Mouse (Mus musculus): ENCODE results near the gene Cxcl14. TPM values are rescaled to one million over a fixed set of nuclear protein-coding genes. Genes with fewer than 3 reads are reported as not detected.

Gene Cxcl14
- total and polyA plus RNA-seq, 3 experiments = not detected

DNA sequence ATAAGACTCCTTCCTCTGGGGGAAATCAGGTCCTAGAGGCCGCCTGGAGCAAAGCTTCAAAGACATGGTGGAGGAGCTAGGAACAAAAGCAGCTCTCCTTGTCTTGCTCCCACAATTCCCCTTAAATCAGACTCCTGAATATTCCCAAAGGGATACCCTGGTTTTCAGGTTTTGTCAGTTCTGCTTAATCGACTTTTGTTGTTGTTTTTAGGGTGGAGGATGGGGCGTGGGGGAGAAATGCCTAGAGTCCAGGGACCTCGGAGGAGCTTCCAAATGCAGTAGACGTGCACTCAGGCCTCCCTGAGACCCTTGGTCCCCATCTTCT is 36.5 kb downstream of the Cxcl14 start:
- no peaks in the 10 kb centered on the region for H3K27me3 ChIP-seq (ENCODE audit: control insufficient read depth in 1 of 2, insufficient read depth in 2 of 2, low read length in 2 of 2)
- H3K9ac ChIP-seq (ENCODE audit: control insufficient read depth, low read depth, low read length, poor library complexity, severe bottlenecking) = no peak overlapping the region
- DNase-seq (ENCODE audit: low read depth, low spot score) = no peak
- no peak overlapping the region for H3K27ac ChIP-seq (ENCODE audit: control insufficient read depth, low read depth, low read length)
- H3K9me3 ChIP-seq (replicated peaks; ENCODE audit: insufficient read depth, low read length) = no peaks in the 10 kb centered on the region
- TF ChIP-seq TAL1 (IDR thresholded peaks at IDR 0.05; ENCODE audit: low read length) = no peak
- no peak for TF ChIP-seq ZMIZ1 (IDR thresholded peaks at IDR 0.05; ENCODE audit: low read depth, low read length)
- no peak for TF ChIP-seq MYC (IDR thresholded peaks at IDR 0.05; ENCODE audit: low read depth, low read length)
- TF ChIP-seq MAZ (IDR thresholded peaks at IDR 0.05; ENCODE audit: low read depth, low read length) = no peak
- no peak for TF ChIP-seq JUND (IDR thresholded peaks at IDR 0.05; ENCODE audit: low read depth, low read length)
- H3K79me2 ChIP-seq (ENCODE audit: control insufficient read depth, insufficient read depth, low read length, poor library complexity) = no peaks in the 10 kb centered on the region
- no peaks in the 10 kb centered on the region for H3K4me1 ChIP-seq (ENCODE audit: control insufficient read depth in 1 of 2, insufficient read depth in 2 of 2, low read length in 2 of 2)
- H3K36me3 ChIP-seq (ENCODE audit: control insufficient read depth in 1 of 2, insufficient read depth in 2 of 2, low read length in 2 of 2) = no peaks in the 10 kb centered on the region
- H3K4me3 ChIP-seq (ENCODE audit: control insufficient read depth in 1 of 2, insufficient read depth in 1 of 2, low read depth in 2 of 2, low read length in 2 of 2) = no peak overlapping the region

DNA sequence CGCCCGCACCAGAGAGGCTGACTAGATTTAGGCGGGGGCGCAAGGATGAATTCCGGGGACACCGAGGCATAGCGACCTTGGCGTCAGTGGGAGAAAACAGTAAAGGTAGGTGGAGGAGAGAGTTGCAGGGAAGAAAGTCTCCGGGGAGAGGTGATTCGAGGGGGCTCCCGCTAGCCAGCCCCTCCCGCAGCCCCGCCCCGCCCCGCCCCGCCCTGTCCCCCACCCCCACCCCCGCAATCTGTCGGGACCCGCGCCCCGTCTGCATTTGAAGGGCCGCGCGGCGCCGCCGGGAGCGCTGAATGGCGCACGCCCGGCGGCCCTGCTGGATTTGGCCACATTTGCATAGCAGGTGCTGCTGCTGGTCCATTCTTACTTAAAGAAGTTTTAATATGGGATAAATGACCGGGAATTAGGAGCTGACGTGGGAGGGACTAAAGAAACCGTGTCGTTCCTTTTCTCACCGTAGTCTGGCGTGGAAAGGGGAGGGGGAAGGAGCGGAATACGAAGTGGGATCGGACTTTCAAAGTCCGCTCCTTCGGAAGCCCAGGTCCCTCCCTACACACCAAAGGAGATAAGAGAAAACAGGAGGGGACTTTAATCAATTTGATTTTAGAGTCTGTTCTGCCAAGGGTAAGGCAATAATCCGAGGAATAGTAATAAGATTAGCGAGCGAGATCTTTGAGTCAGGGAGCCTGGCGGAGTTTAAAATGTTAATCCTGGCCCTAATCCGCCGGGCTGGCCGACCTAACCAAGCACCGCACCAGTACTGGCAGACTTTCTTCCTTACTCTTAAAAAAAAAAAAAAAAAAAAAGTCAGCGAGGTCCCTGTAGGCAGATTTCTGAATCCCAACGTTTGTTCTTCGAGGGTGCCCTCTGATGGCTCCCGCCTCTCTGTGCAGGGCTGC is 37.1 kb downstream of the Cxcl14 start:
- no peaks in the 10 kb centered on the region for H3K9me3 ChIP-seq (replicated peaks; ENCODE audit: insufficient read depth, low read length)

DNA sequence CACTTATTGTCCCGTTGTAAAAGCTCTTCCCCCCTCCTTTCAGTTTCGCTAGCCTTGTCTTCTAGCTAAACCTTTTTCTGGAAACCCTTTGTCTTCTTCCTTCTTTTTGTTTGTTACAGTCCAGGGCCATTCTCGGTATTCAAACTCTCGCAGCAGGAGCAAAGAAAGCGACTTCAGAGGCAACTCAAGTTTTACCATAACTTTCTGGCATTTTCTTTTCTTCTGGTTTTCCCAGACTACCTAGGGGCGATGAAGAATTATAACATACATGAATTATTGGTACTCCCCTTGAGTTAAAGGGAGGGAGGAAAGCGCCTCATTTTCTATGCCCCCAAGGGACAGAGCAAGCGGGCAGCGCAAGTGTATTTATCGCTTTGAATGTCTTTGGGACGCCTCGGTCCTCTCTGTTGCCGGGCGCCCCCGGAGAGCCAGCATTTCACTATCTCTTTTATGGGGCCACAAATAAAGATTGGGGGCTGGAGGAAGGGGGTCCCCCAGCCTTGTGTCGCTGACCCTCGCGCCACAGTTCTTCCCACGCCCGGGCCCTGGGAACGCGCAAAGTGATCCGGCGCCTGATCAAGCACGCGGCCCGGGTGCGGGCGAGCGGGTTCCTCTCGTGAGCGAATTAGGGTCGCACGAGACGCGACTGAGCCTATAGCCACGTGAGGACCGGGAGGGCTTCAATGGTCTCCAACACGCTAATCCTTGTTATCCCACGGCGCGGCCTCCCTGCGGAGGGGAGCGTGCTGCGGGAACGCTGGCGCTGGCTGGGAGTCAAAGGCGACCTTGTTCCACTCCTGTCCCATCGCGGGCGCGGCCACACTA is 37.9 kb downstream of the Cxcl14 start:
- H3K36me3 ChIP-seq (ENCODE audit: control insufficient read depth in 1 of 2, insufficient read depth in 2 of 2, low read length in 2 of 2) = no peaks in the 10 kb centered on the region
- H3K27ac ChIP-seq (ENCODE audit: control insufficient read depth, low read depth, low read length) = no peak overlapping the region
- no peak for DNase-seq (ENCODE audit: low read depth, low spot score)
- no peaks in the 10 kb centered on the region for H3K79me2 ChIP-seq (ENCODE audit: control insufficient read depth, insufficient read depth, low read length, poor library complexity)
- H3K27me3 ChIP-seq (ENCODE audit: control insufficient read depth in 1 of 2, insufficient read depth in 2 of 2, low read length in 2 of 2) = no peaks in the 10 kb centered on the region
- H3K4me3 ChIP-seq (ENCODE audit: control insufficient read depth in 1 of 2, insufficient read depth in 1 of 2, low read depth in 2 of 2, low read length in 2 of 2) = no peak overlapping the region
- no peaks in the 10 kb centered on the region for H3K9me3 ChIP-seq (replicated peaks; ENCODE audit: insufficient read depth, low read length)
- no peak overlapping the region for H3K9ac ChIP-seq (ENCODE audit: control insufficient read depth, low read depth, low read length, poor library complexity, severe bottlenecking)
- no peak for TF ChIP-seq ZNF384 (IDR thresholded peaks at IDR 0.05; ENCODE audit: low read depth, low read length)
- no peak for TF ChIP-seq TCF12 (IDR thresholded peaks at IDR 0.05; ENCODE audit: low read depth, low read length)
- no peak for TF ChIP-seq CHD1 (IDR thresholded peaks at IDR 0.05; ENCODE audit: low read depth, low read length)
- TF ChIP-seq ELF1 (IDR thresholded peaks at IDR 0.05; ENCODE audit: low read depth, low read length) = no peak
- TF ChIP-seq POLR2A (IDR thresholded peaks at IDR 0.05; ENCODE audit: control insufficient read depth in 1 of 2, insufficient read depth in 1 of 2, low read depth in 1 of 2, low read length in 2 of 2, poor library complexity in 1 of 2) = no peak
- no peak for TF ChIP-seq USF1 (IDR thresholded peaks at IDR 0.05; ENCODE audit: low read depth, low read length)
- no peak for TF ChIP-seq BHLHE40 (IDR thresholded peaks at IDR 0.05; ENCODE audit: borderline replicate concordance, low read depth, low read length)
- no peak for TF ChIP-seq MYB (IDR thresholded peaks at IDR 0.05; ENCODE audit: low read depth, low read length)
- no peak for TF ChIP-seq UBTF (IDR thresholded peaks at IDR 0.05; ENCODE audit: borderline replicate concordance, insufficient read depth, low read depth, low read length)
- no peak for TF ChIP-seq POLR2AphosphoS5 (IDR thresholded peaks at IDR 0.05; ENCODE audit: borderline replicate concordance, low read depth, low read length)
- TF ChIP-seq CHD2 (IDR thresholded peaks at IDR 0.05; ENCODE audit: low read length) = no peak
- no peak for TF ChIP-seq NELFE (IDR thresholded peaks at IDR 0.05; ENCODE audit: low read depth, low read length)
- TF ChIP-seq JUND (IDR thresholded peaks at IDR 0.05; ENCODE audit: low read depth, low read length) = no peak
- no peak for TF ChIP-seq GABPA (IDR thresholded peaks at IDR 0.05; ENCODE audit: low read depth, low read length)
- no peak for TF ChIP-seq SIN3A (IDR thresholded peaks at IDR 0.05; ENCODE audit: low read length)
- no peaks in the 10 kb centered on the region for H3K4me1 ChIP-seq (ENCODE audit: control insufficient read depth in 1 of 2, insufficient read depth in 2 of 2, low read length in 2 of 2)

More for the DNA sequence above, 37.1 kb downstream of the Cxcl14 start:
- TF ChIP-seq ELF1 (IDR thresholded peaks at IDR 0.05; ENCODE audit: low read depth, low read length) (no peak), ZNF384 (IDR thresholded peaks at IDR 0.05; ENCODE audit: low read depth, low read length) (no peak), MYC (IDR thresholded peaks at IDR 0.05; ENCODE audit: low read depth, low read length) (no peak), RCOR1 (IDR thresholded peaks at IDR 0.05; ENCODE audit: low read depth, low read length) (no peak), MYB (IDR thresholded peaks at IDR 0.05; ENCODE audit: low read depth, low read length) (no peak), POLR2AphosphoS2 (IDR thresholded peaks at IDR 0.05; ENCODE audit: low read length) (no peak), POLR2A (IDR thresholded peaks at IDR 0.05; ENCODE audit: control insufficient read depth in 1 of 2, insufficient read depth in 1 of 2, low read depth in 1 of 2, low read length in 2 of 2, poor library complexity in 1 of 2) (no peak), POLR2AphosphoS5 (IDR thresholded peaks at IDR 0.05; ENCODE audit: borderline replicate concordance, low read depth, low read length) (no peak), ZMIZ1 (IDR thresholded peaks at IDR 0.05; ENCODE audit: low read depth, low read length) (no peak), ZKSCAN1 (IDR thresholded peaks at IDR 0.05; ENCODE audit: low read depth, low read length) (no peak), MXI1 (IDR thresholded peaks at IDR 0.05; ENCODE audit: low read depth, low read length) (no peak), NRF1 (IDR thresholded peaks at IDR 0.05; ENCODE audit: insufficient read depth, low read depth, low read length, poor library complexity, severe bottlenecking) (no peak)
- no peak overlapping the region for H3K9ac ChIP-seq (ENCODE audit: control insufficient read depth, low read depth, low read length, poor library complexity, severe bottlenecking)
- H3K79me2 ChIP-seq (ENCODE audit: control insufficient read depth, insufficient read depth, low read length, poor library complexity) = no peaks in the 10 kb centered on the region
- no peaks in the 10 kb centered on the region for H3K4me1 ChIP-seq (ENCODE audit: control insufficient read depth in 1 of 2, insufficient read depth in 2 of 2, low read length in 2 of 2)
- no peak overlapping the region for H3K4me3 ChIP-seq (ENCODE audit: control insufficient read depth in 1 of 2, insufficient read depth in 1 of 2, low read depth in 2 of 2, low read length in 2 of 2)
- no peaks in the 10 kb centered on the region for H3K36me3 ChIP-seq (ENCODE audit: control insufficient read depth in 1 of 2, insufficient read depth in 2 of 2, low read length in 2 of 2)
- no peak overlapping the region for H3K27ac ChIP-seq (ENCODE audit: control insufficient read depth, low read depth, low read length)
- no peaks in the 10 kb centered on the region for H3K27me3 ChIP-seq (ENCODE audit: control insufficient read depth in 1 of 2, insufficient read depth in 2 of 2, low read length in 2 of 2)
- DNase-seq (ENCODE audit: low read depth, low spot score) = no peak
